Mouse (Mus musculus) 3T3-L1 (cell line): ENCODE measurements around the gene Tmem45a2.
"Not testable (repeated sequence)": the region's sequence is repeated elsewhere in the genome, so short reads cannot be mapped to it uniquely, and the experiment has no call there.

Source experiments
- DNase-seq: peaks from one replicate; pipeline ENCODE4 v3.0.0-alpha.2; 2015; ENCODE audit warnings: low read depth, low spot score

Tmem45a2 gene

DNA sequence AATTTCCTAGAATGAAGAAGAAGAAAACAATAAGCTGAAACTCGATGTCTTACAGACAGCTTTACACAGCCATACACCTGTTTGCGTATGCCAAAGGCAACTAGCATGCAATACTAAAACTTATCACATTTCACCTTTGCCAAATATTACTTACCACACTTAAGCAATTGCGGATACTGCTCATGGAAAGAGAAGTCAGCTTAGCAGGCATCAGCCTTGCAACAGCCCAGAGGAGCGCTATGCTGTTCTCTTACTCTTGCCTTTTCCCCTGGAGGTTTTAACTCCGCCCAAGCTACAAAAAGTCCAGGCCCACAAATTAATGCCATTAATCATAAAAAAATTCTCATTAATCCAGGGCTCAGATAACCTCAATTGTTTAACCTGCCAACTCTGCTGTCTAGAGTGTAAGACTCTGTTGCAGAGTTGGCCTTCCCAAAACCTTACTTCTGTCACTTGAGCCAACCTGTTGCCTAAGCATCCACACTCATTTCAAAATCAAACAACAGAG lies at the start of gene Tmem45a2:
Tmem45a2 (minus strand) TSS at position 241 of the 508 bp plus-strand sequence.
- DNase-seq, result no peak

DNA sequence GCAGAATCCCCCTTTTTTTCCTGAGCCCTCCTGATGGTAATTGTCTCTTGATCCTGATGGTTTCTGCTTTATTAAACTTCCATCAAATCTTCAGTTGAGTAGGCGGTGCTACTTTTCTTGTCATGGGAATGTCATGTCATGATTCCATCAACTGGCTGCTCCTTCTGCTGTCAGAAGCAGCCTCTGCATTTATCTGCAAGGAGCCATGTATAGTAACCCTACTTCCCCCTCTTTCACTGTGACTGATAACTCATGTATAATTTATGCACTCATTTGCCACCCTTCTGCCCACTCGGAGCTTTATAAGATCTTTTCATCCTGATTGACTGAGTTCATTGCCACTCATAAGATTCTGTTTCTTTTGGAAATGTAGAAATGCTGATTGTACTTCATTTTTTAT lies 46.4 kb upstream of the Tmem45a2 start:
- no peak for DNase-seq

DNA sequence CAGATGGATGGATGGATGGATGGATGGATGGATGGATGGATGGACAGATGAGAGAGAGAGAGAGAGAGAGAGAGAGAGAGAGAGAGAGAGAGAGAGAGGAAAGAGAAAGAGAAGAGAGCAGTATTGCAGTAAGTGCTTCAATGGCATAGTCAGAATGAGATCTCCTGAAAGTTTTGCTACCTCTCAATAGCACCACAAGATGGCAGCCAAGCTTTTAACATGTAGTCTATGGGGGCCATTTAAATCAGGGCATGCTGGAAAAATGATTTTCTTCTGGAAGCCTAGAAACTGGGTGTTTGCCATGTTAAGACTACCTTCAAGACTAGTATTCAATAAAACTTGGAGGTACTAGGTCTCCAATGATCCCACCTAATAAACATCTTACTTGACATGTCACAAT lies 44.9 kb upstream of the Tmem45a2 start:
- DNase-seq, result peak; percentile 62

DNA sequence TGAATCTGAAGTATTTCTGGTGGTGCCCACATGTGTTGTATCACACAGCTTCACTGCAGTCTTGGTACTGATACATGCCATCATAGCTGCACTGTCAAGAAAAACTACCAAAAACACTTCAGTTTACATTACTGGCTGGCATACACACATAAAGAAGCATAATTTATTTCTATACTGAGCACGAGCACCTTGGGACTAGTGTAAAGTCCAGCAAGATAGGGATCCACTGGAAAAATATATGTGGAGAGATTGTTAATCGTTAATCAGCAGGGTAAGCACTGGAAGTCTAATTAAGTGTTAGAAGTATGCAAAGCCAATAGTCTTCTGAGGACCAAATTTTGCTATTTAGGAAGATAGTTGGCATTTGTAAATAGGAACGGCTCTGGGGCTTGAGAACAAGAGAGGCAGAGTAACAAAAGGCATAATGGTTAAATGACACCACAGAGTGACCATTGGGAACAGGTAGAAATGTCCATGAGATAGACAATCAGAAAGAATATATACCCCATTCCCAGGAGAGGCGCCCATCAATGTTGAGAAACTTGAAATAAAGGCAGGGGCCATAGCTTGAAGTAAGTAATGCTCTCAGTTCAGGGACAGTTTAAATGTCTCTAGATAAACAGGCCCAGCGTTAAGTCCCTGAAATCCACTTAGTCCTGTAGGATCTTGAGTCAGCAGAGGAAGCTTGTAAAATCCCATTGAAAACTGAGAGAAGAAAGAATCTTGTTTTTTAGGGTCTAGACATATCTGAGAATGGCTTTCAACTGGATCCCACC lies 35.2 kb upstream of the Tmem45a2 start:
- DNase-seq, result no peak

DNA sequence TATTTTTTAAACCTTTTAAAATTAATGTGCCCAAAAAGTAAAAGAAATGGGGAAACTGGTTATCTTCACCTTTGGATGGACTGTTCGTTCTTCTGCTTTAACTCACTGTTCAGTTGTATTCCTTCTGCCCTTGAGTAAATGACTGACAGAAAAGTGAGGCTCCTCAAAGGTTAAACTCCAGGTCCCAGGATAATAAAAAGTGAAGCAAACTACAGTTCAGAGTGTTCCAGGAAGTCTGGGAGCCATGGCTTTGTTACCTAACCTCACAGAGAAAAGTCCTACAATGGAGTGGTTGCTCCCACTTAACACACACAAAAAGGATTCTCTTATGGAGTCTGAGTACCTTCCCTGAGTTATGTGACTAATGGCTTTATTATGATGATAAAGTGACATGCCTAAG lies 30.0 kb upstream of the Tmem45a2 start:
- no peak for DNase-seq

DNA sequence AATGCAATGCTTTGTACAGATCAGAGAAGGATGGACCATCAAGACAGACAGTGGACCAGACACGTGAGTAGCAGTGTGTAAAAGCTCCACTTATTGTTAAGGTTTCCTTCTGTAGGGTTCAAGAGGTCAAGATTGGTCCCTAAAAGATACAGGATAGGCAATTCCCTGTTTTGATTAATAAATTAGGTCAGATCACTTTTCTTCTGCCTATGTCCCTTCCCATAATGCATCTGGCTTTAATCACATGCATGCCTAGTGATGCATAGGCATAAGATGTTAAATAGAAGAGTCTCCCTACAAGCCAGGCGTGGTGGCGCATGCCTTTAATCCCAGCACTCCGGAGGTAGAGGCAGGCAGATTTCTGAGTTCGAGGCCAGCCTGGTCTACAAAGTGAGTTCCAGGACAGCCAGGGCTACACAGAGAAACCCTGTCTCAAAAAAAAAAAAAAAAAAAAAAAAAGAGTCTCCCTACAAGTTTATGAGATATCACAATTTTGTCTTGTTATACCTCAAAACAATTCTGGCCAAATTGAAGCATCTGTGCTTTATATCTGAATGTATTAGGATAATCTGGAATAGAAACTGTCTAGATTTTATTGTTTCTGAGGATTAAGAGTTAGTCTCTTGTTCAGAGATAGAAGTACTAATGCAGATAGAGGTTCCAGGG lies 28.5 kb upstream of the Tmem45a2 start:
- no peak for DNase-seq

DNA sequence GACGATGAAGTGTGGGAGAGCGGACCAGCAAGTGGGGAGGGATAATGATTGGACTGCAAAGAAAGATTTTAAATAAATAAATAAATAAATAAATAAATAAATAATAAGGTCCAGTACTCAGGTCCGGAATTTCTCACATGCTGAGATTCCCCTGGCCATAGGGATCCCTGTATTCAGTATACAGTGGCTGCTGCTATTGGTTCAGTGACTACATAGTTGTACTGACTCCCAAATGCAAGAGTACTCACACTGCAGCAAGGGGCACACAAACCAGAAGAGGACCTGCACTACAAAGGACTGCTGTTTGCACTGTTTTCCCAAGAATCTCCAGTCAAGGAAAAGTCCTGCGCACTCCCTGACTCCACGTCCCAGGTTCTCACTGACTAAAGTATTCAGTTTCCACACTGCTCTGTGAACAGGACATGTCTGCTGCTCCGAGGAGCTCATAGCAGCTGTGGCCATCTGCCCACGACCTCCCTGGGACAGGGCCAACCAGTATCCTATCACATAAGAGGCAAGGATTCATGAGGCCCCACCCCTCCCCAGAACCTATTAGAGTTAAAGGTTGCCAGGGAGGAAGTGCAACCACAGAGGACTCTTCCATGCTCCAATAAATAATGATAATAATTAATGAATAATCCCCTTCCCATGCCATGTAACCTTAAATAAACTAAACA lies 27.4 kb upstream of the Tmem45a2 start:
- no peak for DNase-seq

DNA sequence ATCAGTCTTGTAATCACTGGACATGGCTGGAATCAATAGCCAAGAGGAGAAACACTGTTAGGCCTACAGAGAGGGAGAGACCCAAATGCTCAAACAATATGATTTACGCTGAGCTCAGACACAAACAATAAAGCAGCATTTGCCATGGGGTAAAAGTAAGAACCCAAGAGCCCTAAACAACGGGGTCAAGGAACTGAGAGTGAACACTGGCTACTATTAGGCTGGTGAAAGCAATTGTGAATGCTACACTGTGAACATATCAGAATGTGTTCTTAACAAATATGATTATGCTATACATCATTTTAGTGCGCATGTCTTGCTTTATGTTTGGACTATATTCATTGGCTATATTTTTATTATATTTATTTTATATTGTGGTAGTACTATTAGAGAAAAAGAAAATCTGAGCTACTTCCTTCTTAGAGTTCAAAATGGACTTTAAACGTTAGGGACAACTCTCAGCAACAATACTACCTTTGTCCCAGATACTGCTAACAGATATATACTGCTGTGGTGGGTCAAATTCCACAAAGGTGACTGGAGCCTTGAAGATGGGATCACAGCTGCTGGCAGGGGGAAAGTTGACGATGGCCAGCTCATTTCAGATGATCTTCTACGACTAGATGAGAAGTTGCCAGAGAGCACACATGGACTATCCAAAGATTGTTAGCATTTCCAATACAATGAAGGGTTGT lies 21.9 kb upstream of the Tmem45a2 start:
- DNase-seq, result no peak

DNA sequence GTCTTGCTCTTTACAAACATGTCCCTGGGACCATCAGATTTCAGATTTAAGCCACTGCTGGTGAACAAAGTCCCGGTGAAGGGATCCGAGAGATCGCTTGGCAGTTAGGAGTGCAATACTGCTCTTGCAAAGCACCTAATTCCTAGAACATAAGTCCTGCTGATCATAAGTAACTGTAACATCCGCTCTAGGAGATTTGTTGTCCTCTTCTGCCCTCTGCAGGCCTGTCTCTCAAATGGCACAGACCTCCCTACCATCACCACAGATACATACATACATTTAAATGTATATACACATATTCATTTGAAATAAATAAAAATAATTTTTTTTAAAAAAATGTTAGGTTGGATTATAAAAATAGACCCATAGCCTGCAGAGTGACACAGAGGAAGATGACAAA lies 21.3 kb upstream of the Tmem45a2 start:
- peak; percentile 81 for DNase-seq

DNA sequence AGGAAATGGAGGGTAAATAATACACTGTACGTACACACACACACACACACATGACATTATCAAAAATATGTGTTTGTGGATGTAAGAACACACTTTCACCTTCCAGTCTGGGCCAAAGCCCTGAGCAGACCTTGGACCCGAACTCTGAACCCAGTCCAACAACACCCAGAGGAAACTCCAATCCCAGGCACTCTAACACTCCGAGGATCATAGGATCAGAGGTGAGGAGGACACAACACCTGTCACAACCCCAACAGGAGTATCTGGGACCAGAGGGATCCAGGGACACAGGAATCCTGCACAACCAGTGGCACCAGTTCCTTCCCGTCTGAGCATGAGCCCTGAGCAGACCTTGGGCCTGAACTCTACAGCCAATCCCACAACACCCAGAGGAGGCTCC lies 8.4 kb upstream of the Tmem45a2 start:
- no peak for DNase-seq

DNA sequence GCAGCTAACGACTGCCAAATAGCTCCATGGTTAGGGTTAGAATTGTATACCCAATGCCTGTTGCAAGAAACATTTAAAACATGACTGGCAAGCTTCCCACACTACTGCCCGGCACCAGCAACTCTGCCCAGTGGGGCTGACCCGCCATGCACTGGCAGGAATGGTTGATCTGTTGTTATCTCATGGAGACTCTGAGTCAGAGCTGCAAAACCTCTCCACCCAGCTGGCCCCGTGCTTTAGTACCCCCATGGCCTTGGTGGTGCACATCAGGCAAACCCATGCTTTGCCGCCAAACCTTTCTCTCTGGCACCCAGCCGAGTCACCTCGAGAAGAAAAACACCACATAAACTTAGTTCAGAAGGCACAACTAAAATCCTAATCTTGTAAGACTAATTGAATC lies 4.8 kb upstream of the Tmem45a2 start:
- no peak for DNase-seq

DNA sequence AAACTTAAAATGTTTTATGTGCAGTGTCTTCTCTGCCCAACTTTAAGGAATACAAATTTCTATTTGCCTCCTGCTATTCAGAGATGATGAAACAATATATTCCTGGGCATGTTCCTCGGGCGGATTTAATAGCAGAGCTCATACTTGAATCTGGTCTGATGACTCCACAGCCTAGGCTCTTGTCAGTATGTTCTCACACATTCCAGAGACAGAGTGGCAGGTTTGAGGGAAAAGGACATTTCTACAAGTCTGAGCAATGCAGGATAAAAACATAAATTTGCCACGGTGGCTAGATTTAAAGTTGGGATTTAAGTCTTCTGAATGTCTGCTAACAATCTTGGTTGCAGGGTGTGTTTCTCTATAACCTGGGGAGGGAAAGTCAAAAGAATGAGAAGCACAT lies 9.1 kb downstream of the Tmem45a2 start:
- no peak for DNase-seq

DNA sequence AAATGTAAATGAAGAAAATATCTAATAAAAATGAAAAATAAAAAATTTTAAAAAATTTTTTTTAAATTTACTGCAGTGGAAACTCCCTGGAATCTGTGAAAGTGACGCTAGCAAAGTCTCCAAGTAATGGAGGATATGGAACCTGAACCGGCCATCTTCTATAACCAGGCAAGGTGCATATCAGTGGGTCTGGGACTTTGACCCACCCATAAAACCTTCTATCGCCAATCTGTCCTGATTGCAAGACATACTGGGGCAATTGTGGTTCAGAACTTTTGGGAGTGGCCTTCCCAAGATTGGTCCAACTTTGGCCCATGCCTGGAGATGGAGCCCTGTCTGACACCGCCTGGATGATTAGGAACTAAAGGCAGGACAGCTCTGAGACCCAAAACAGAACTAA lies 14.2 kb downstream of the Tmem45a2 start:
- DNase-seq, result no peak

DNA sequence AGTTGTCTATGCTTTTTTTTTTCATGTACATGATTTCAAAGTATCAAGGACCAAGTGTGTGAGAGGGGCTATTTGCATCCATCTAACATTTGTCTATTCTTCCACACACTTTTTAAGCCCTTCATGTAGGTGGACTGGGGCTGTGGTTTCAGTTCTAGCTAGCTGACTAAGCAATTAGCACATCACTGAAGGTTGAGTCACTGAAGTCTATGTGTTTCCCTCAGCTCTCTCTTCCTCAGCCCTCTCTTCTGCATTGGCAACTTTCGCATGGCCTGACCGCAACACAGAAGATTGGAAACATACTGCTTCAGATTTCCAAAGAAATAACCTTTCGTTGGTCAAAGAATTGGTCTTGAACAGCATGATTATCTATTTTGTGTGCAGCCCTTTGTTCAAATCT lies 21.2 kb downstream of the Tmem45a2 start:
- peak; percentile 68 for DNase-seq

DNA sequence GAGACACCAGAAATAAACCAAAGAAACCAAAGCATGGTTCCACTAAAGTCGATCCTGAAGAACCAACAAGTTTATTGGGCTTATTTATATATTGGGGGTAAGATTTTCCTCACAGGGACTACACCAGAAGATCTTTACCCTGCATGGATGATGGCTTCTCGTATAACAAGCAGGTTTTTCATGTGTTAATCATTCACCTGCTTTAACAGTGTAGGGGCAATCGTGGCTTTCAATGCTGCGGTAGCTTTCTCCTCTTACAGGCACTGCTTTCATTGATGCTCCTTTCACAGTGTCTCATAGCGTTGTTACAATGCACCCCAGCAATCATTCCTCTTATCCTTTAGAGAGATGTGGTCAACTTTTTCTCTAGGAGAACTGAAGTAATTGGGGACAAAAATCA lies 32.6 kb downstream of the Tmem45a2 start:
- DNase-seq, result no peak

DNA sequence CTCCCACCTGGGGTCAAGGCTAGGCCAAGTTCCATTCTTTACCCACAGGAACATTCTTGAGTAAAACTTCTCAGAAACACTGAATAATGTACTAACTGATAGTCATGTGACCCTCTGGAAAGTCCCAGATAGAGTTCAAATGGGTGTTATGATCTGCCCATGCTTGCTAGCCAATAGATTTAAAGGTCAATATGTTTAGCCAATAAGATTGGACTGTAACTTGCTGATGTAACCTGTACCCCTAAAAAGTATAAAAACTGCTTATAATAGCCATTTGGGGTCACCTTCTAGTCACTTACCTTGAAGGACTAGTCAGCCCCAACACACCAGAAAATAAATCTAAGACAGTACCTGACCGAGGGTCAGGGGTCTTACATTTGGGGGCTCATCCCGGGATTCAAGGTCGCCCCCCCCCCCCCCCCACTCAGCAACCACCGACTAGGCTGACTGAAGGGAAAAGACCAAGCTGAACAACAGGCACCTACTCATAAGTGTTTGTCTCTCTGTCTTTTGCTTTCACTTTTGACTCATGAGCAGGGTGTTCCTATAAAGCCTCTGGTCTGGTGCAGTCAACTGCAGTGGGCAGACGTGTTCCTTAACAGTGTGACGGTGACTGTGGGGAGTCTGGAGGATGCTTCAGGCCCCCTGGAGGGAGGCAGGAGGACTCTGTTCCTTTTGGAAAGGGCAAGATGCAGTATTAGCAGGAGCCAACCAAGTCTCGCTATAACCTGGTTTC lies 40.9 kb downstream of the Tmem45a2 start:
- peak; percentile 48 for DNase-seq

DNA sequence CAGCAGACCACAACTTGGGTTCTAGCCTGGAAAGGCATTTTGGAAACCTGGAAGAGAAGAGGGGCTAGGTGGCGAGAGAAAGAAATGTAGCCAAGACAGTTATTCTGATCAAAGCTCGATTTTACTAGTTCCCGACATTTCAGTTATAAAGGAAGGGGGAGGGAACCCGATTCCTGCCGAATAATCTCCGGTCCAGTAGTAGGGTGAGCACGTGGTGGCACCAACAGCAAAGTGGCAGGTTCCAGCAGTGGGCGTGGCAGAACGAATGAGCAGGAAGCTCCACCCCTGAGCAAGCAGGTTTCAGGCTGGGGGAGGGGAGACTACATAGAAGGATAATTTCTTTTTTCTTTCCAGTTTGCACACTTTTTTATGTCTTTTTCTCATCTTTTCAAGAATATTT lies 72.9 kb downstream of the Tmem45a2 start:
- DNase-seq, result not testable (repeated sequence)
